Mouse (Mus musculus) embryonic fibroblast, embryonic 13.5 days (primary cell): ENCODE results near the gene Car8.

Experiments
- CTCF ChIP-seq: IDR thresholded peaks from 2 replicates; pipeline ENCODE4 v1.5.1; 2011; ENCODE audit warnings: mild to moderate bottlenecking, control low read depth, low read length, moderate library complexity, borderline replicate concordance; ENCODE audit not compliant: insufficient read depth
- POLR2A ChIP-seq: IDR thresholded peaks from 2 replicates; pipeline ENCODE4 v1.6.1; 2011; ENCODE audit warnings: low read depth, mild to moderate bottlenecking, control low read depth, low read length, moderate library complexity

- no peak for TF ChIP-seq CTCF
- no peak for TF ChIP-seq POLR2A
These were observed 25.2 kb downstream of the Car8 start for GRCm38 (mm10) chr4:8213661-8214060.
